Mouse (Mus musculus): ENCODE results near the gene Trim13.

- TF ChIP-seq CTCF (IDR thresholded peaks at IDR 0.05; ENCODE audit: low read depth, low read length) (no peak), TAL1 (conservative IDR thresholded peaks at IDR 0.05; ENCODE audit: low read depth, low read length) (no peak), GATA2 (IDR thresholded peaks at IDR 0.05; ENCODE audit: borderline replicate concordance, low read depth, low read length) (no peak)
Observed at GRCm38 (mm10) chr14:61575066-61575465, 23.0 kb upstream of the Trim13 start.
